Mouse (Mus musculus): ENCODE data around the gene Plcg1. TPM values are rescaled to one million over a fixed set of nuclear protein-coding genes. Genes with fewer than 3 reads are reported as not detected.

Plcg1 gene
- polyA plus RNA-seq, 1 experiment from 2014 or later, result 10.9 TPM

- H3K4me3 ChIP-seq (ENCODE audit: low read depth, low read length), result peak overlapping the region; percentile 97
- H3K9ac ChIP-seq (ENCODE audit: low read depth, low read length), result no peak overlapping the region
- H3K4me1 ChIP-seq (replicated peaks; ENCODE audit: control insufficient read depth, insufficient read depth, low read length), result peaks cover 16% of the 10 kb centered on the region
- WGBS, result 41% methylated on average over 7 of the region's 7 CpGs
- no peak for ATAC-seq
- H3K36me3 ChIP-seq (ENCODE audit: control insufficient read depth, insufficient read depth), result 0 out of 2 replicates have a peak, but pooled peaks cover 13% of the 10 kb centered on the region
- H3K9me3 ChIP-seq (ENCODE audit: control insufficient read depth), result no peaks in the 10 kb centered on the region
- H3K4me2 ChIP-seq (replicated peaks; ENCODE audit: low read depth), result peak overlapping the region; percentile 95
- TF ChIP-seq CTCF (IDR thresholded peaks at IDR 0.05; ENCODE audit: low read depth), result no peak
- H3K27ac ChIP-seq (ENCODE audit: low read depth, low read length), result no peak overlapping the region
- H3K27me3 ChIP-seq (replicated peaks; ENCODE audit: control insufficient read depth, insufficient read depth, low read length), result no peaks in the 10 kb centered on the region
Observed at GRCm38 (mm10) chr2:160733131-160733531, 2.0 kb downstream of the Plcg1 start.

GRCm38 (mm10) chr2:160734331-160734730 lies 3.2 kb downstream of the Plcg1 start:
- Histone ChIP-seq H3K4me2 (replicated peaks; ENCODE audit: low read depth) (no peak overlapping the region), H3K4me1 (replicated peaks; ENCODE audit: control insufficient read depth, insufficient read depth, low read length) (peaks cover 16% of the 10 kb centered on the region)
- WGBS, result 93% methylated on average over 3 of the region's 3 CpGs

GRCm38 (mm10) chr2:160735706-160736310 lies 4.7 kb downstream of the Plcg1 start:
- H3K27ac ChIP-seq (ENCODE audit: low read depth, low read length), result peak overlapping the region; percentile 15; the same call in 1 of the 2 replicates
- peaks cover 9% of the 10 kb centered on the region for H3K4me1 ChIP-seq (replicated peaks; ENCODE audit: control insufficient read depth, insufficient read depth, low read length)

More at GRCm38 (mm10) chr2:160734331-160734730, 3.2 kb downstream of the Plcg1 start:
- H3K9ac ChIP-seq (ENCODE audit: low read depth, low read length), result no peak overlapping the region
- H3K9me3 ChIP-seq (ENCODE audit: control insufficient read depth), result no peaks in the 10 kb centered on the region
- H3K27me3 ChIP-seq (replicated peaks; ENCODE audit: control insufficient read depth, insufficient read depth, low read length), result no peaks in the 10 kb centered on the region
- TF ChIP-seq CTCF (IDR thresholded peaks at IDR 0.05; ENCODE audit: low read depth), result no peak
- no peak overlapping the region for H3K27ac ChIP-seq (ENCODE audit: low read depth, low read length)
- no peak for ATAC-seq
- no peak overlapping the region for H3K4me3 ChIP-seq (ENCODE audit: low read depth, low read length)
- H3K36me3 ChIP-seq (ENCODE audit: control insufficient read depth, insufficient read depth), result 0 out of 2 replicates have a peak, but pooled peaks cover 13% of the 10 kb centered on the region

GRCm38 (mm10) chr2:160736466-160736865 lies 5.4 kb downstream of the Plcg1 start:
- Histone ChIP-seq H3K4me1 (replicated peaks; ENCODE audit: control insufficient read depth, insufficient read depth, low read length) (peaks cover 8% of the 10 kb centered on the region; the same call in 1 of the 2 replicates), H3K9me3 (ENCODE audit: control insufficient read depth) (no peaks in the 10 kb centered on the region), H3K36me3 (ENCODE audit: control insufficient read depth, insufficient read depth) (0 out of 2 replicates have a peak, but pooled peaks cover 13% of the 10 kb centered on the region), H3K27me3 (replicated peaks; ENCODE audit: control insufficient read depth, insufficient read depth, low read length) (no peaks in the 10 kb centered on the region), H3K4me3 (ENCODE audit: low read depth, low read length) (no peak overlapping the region), H3K9ac (ENCODE audit: low read depth, low read length) (no peak overlapping the region), H3K4me2 (replicated peaks; ENCODE audit: low read depth) (no peak overlapping the region), H3K27ac (ENCODE audit: low read depth, low read length) (no peak overlapping the region)
- TF ChIP-seq CTCF (IDR thresholded peaks at IDR 0.05; ENCODE audit: low read depth), result no peak
- WGBS, result 70% methylated on average over 3 of the region's 3 CpGs
- no peak for ATAC-seq

More at GRCm38 (mm10) chr2:160735706-160736310, 4.7 kb downstream of the Plcg1 start:
- no peak for ATAC-seq
- Histone ChIP-seq H3K9me3 (ENCODE audit: control insufficient read depth) (no peaks in the 10 kb centered on the region), H3K4me3 (ENCODE audit: low read depth, low read length) (no peak overlapping the region), H3K27me3 (replicated peaks; ENCODE audit: control insufficient read depth, insufficient read depth, low read length) (no peaks in the 10 kb centered on the region), H3K36me3 (ENCODE audit: control insufficient read depth, insufficient read depth) (0 out of 2 replicates have a peak, but pooled peaks cover 13% of the 10 kb centered on the region), H3K4me2 (replicated peaks; ENCODE audit: low read depth) (no peak overlapping the region; the same call in 1 of the 2 replicates), H3K9ac (ENCODE audit: low read depth, low read length) (no peak overlapping the region)
- no peak for TF ChIP-seq CTCF (IDR thresholded peaks at IDR 0.05; ENCODE audit: low read depth)
- 80% methylated on average over 5 of the region's 5 CpGs for WGBS

GRCm38 (mm10) chr2:160738354-160738753 lies 7.3 kb downstream of the Plcg1 start:
- Histone ChIP-seq H3K27me3 (replicated peaks; ENCODE audit: control insufficient read depth, insufficient read depth, low read length) (no peaks in the 10 kb centered on the region), H3K27ac (ENCODE audit: low read depth, low read length) (no peak overlapping the region), H3K4me2 (replicated peaks; ENCODE audit: low read depth) (no peak overlapping the region), H3K9me3 (ENCODE audit: control insufficient read depth) (no peaks in the 10 kb centered on the region), H3K4me1 (replicated peaks; ENCODE audit: control insufficient read depth, insufficient read depth, low read length) (peaks cover 8% of the 10 kb centered on the region; the same call in 1 of the 2 replicates), H3K36me3 (ENCODE audit: control insufficient read depth, insufficient read depth) (0 out of 2 replicates have a peak, but pooled peaks cover 13% of the 10 kb centered on the region), H3K9ac (ENCODE audit: low read depth, low read length) (no peak overlapping the region), H3K4me3 (ENCODE audit: low read depth, low read length) (no peak overlapping the region)
- no peak for TF ChIP-seq CTCF (IDR thresholded peaks at IDR 0.05; ENCODE audit: low read depth)
- 31% methylated on average over 5 of the region's 5 CpGs for WGBS
- peak; percentile 32; the same call in 1 of the 2 replicates for ATAC-seq

- Histone ChIP-seq H3K4me2 (replicated peaks; ENCODE audit: low read depth) (no peak overlapping the region), H3K27me3 (replicated peaks; ENCODE audit: control insufficient read depth, insufficient read depth, low read length) (no peaks in the 10 kb centered on the region), H3K36me3 (ENCODE audit: control insufficient read depth, insufficient read depth) (0 out of 2 replicates have a peak, but pooled peaks cover 13% of the 10 kb centered on the region), H3K4me1 (replicated peaks; ENCODE audit: control insufficient read depth, insufficient read depth, low read length) (peaks cover 4% of the 10 kb centered on the region; the same call in 1 of the 2 replicates), H3K9me3 (ENCODE audit: control insufficient read depth) (no peaks in the 10 kb centered on the region), H3K9ac (ENCODE audit: low read depth, low read length) (no peak overlapping the region), H3K27ac (ENCODE audit: low read depth, low read length) (0 out of 2 replicates have a peak overlapping the region, but pooled peaks have one; percentile 1), H3K4me3 (ENCODE audit: low read depth, low read length) (no peak overlapping the region)
- TF ChIP-seq CTCF (IDR thresholded peaks at IDR 0.05; ENCODE audit: low read depth), result no peak
- 35% methylated on average over 2 of the region's 2 CpGs for WGBS
- no peak for ATAC-seq
Observed at GRCm38 (mm10) chr2:160739647-160740356, 8.7 kb downstream of the Plcg1 start.
